Mouse (Mus musculus): ENCODE data around the gene Gdap1l1.

DNA sequence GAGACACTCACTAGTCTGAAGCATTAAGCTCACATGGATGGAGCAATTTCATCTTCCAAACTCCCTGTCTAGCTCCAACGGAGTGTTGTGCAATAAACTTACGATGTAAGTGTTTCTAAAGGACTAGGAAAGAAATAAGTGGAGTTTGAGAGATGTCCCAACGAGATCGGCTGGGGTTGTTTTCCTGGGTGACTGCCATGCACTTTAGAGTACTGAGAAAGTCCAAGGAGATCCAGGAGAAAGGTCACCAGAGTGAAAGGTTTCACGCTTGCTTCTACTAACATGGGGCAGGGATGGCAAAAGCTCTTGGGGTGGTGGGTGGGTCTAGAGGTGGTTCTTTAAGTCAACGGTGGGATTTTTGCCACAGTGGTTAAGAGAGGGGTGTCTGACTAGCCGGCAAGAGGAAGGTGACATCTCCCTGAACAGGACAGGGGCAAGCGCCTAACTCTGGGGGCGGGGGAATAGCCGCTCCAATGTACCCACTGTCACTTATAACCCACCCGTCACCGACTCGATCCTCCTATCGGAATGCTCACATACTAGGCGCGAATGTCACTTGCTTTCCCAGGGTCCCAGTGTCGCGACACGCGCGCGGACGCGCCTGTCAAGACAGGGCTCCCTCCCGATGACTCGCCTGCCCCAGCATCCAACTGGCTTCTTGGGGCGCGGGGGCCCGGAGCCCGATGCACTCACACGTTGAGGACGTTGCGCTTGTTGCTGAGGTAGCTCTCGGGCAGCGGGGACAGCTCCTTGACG, 33.6 kb downstream of the Gdap1l1 start:
- TF ChIP-seq POLR2A (IDR thresholded peaks at IDR 0.05; ENCODE audit: insufficient read depth, low read depth, low read length), result no peak
- TF ChIP-seq CTCF (IDR thresholded peaks at IDR 0.05; ENCODE audit: insufficient read depth, low read depth, low read length), result no peak
